Mouse (Mus musculus) monocyte, adult 5-6 weeks (primary cell): ENCODE results near the gene Inppl1. TPM values are rescaled to one million over a fixed set of nuclear protein-coding genes. Genes with fewer than 3 reads are reported as not detected.

Experiments used
- ATAC-seq: fragments of 153-309, 156-312 bp; replicated peaks from 2 replicates; pipeline ENCODE4 v1.8.0; 2017; ENCODE audit warnings: mild to moderate bottlenecking; ENCODE audit not compliant: low TSS enrichment, insufficient number of reproducible peaks, severe bottlenecking, poor library complexity, low FRiP score
- total RNA-seq: library from RNA; stranded (forward); fragments of 200-1000, 200-491, 200-594 nt; gene quantifications from 3 replicates; pipeline ENCODE4 v1.2.3, GENCODE M21; 2017

Gene Inppl1
- total RNA-seq, 1 experiment from 2014 or later, result 20.6 TPM

DNA sequence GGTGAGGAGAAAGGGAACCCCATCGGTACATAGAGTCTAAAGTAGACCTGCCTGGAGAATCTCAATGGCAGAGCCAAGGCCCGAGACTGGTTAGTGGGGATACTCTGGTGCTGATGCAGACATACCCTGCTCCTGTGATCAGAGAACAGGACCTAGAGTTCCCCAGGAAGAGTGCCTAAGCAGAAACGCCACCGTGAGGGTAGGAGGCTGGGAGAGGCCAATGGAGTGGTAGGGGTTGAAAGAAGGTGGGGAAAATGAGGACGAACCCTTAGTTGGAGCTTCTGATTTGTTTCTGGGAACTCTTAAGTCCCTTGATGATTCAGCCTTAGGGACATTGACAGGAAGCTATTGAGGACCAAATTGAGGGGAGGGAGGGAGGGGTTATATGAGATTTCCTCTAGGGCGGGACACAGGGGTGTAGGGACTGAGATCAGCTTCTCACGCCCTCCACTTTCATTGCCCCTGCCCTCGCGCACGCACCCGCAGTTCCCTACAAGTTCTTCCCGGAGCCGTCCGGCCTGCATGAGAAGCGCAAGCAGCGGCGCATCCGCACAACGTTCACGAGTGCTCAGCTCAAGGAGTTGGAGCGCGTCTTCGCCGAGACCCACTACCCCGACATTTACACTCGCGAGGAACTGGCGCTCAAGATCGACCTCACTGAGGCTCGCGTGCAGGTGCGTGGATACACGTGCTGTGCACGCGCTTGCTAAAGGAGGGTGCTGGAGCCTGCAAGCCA, 17.6 kb downstream of the Inppl1 start:
- no peak for ATAC-seq

DNA sequence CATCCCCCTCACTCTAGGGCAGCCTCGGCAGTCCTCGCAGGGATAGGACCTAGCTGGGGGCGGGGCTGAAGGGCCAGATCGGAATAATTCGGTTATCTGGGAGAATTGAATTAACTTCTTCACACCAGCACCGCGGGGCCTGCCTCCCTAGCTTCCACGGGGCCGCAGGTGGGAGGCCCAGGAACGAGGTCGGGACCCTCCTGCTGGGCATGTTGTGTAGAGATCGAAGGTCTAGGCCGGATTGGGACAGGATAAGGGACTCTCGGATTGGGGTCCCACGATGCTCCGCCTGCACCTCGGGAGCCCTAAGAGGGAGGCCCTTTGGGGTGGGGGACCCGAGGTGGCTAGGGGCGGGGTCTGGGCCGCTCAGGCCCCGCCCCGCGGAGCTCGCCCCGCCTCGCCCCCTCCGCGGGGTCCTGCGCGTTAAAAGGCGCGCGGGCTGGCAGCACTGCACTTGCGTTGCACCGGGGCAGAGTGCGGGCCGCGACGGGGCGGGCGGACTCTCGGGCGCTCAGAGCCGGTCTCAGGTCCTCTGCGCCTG, 20.1 kb downstream of the Inppl1 start, which contains the start of gene Phox2a:
Gene Phox2a, plus strand, starts transcription at position 453 of the 541 bp plus-strand sequence.
- ATAC-seq, result no peak

DNA sequence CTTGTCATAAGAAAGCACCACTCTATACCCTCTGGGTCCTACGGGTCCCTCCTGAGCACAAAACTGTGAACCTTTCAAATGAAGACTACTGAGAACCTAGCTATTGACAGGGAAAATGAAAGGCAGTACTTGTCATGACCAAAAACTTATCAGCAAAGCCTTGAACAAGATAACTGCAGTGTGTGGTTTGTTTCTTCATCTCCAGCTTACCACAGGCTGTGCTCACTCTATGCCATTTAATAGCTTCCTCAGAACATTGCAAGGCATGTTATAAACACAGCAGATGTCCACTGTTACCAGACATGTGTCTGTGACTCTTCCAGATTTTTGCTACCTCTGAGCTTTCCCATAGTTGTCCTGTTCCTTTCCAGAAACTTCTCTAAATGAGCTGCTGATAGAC, 61.0 kb downstream of the Inppl1 start:
- ATAC-seq, result no peak

DNA sequence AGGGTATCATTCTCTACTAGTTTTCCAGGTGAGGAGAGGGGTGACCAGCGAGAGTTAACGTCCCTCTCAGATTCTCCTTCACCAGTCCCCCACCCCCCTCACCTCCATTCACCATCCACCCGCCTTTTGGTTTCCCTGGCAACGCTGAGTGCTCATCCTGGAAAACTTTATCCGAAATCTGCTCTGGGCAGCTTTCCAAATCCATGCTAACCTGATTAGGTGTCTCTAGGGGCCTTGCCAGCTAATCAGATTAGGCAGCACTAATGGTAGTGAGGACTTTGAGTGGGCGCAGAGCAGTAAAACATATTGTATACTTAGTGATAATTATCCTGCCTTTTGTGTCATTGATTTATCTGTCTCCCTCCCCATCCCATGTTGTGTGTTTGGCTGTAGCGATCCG, 65.3 kb downstream of the Inppl1 start:
- ATAC-seq, result no peak

Other genes with a start within 250 kb of the Inppl1 start
- 3.9 to 14.6 TPM (median 12.1 TPM) in 3 replicates for gene Clpb, start 174.6 kb downstream of the Inppl1 start, total RNA-seq
- gene Phox2a, start 19.9 kb downstream of the Inppl1 start, total RNA-seq, result not detected in 3 replicates
- gene Folr2, start 19.0 kb upstream of the Inppl1 start, total RNA-seq, result not detected in 3 replicates
- gene Anapc15, start 25.5 kb upstream of the Inppl1 start, total RNA-seq, result 42.5 to 46.2 TPM (median 43.1 TPM) in 3 replicates
- gene Folr1, start 32.6 kb upstream of the Inppl1 start, total RNA-seq, result not detected in 3 replicates
- gene Lamtor1, start 67.7 kb upstream of the Inppl1 start, total RNA-seq, result 72.2 to 74.2 TPM (median 73.7 TPM) in 3 replicates
- gene Tomt, start 68.1 kb upstream of the Inppl1 start, total RNA-seq, result 0.68 to 0.96 TPM in 2 of 3 replicates, not detected in the other
- gene Lrrc51, start 95.7 kb upstream of the Inppl1 start, total RNA-seq, result 0.38 to 8.0 TPM (median 2.7 TPM) in 3 replicates
- gene Numa1, start 95.9 kb upstream of the Inppl1 start, total RNA-seq, result 118 to 218 TPM (median 126 TPM) in 3 replicates
- gene Il18bp, start 180.5 kb upstream of the Inppl1 start, total RNA-seq, result 3.0 to 5.8 TPM (median 3.8 TPM) in 3 replicates
- gene Rnf121, start 227.2 kb upstream of the Inppl1 start, total RNA-seq, result 13.5 to 24.5 TPM (median 15.9 TPM) in 3 replicates
- gene Xndc1, start 227.3 kb upstream of the Inppl1 start, total RNA-seq, result 10.8 to 18.4 TPM (median 13.2 TPM) in 3 replicates
- gene Xntrpc, start 227.5 kb upstream of the Inppl1 start, total RNA-seq, result 0.87 TPM in 1 of 3 replicates, not detected in the others
- gene Trpc2, start 244.9 kb upstream of the Inppl1 start, total RNA-seq, result 0.29 to 0.43 TPM in 2 of 3 replicates, not detected in the other